Mouse (Mus musculus) hindbrain, embryonic 11.5 days (tissue): ENCODE measurements around the gene Robo4. TPM values are rescaled to one million over a fixed set of nuclear protein-coding genes. Genes with fewer than 3 reads are reported as not detected.

Experiments used
- ATAC-seq: fragments of 200-750 bp; cut with Nextera tagmentation; 2 replicates; pipeline ENCODE4 v1.8.0; 2017; ENCODE audit warnings: mild to moderate bottlenecking, moderate TSS enrichment, moderate library complexity; ENCODE audit not compliant: low FRiP score
- DNase-seq: peaks from one replicate; pipeline ENCODE4 v3.0.0-alpha.2; 2015; ENCODE audit warnings: low spot score
- H3K27ac ChIP-seq: fragments of 300-500 bp; sonication (generic); 2 replicates; pipeline ENCODE4 v1.5.1; 2014; ENCODE audit warnings: mild to moderate bottlenecking, low read depth, low read length
- H3K27me3 ChIP-seq: fragments of 300-500 bp; sonication (generic); 2 replicates; pipeline ENCODE4 v1.6.1; 2014; ENCODE audit warnings: mild to moderate bottlenecking, low read length, moderate library complexity, mixed read lengths; ENCODE audit not compliant: control insufficient read depth, insufficient read depth
- H3K36me3 ChIP-seq: fragments of 300-500 bp; sonication (generic); 2 replicates; pipeline ENCODE4 v1.6.1; 2014; ENCODE audit warnings: mild to moderate bottlenecking, low read length, moderate library complexity, mixed read lengths; ENCODE audit not compliant: control insufficient read depth, insufficient read depth
- H3K4me1 ChIP-seq: fragments of 300-500 bp; sonication (generic); replicated peaks from 2 replicates; pipeline ENCODE4 v1.6.1; 2014; ENCODE audit warnings: low read length, mixed read lengths; ENCODE audit not compliant: control insufficient read depth, insufficient read depth
- H3K4me2 ChIP-seq: fragments of 300-500 bp; sonication (generic); replicated peaks from 2 replicates; pipeline ENCODE4 v1.6.1; 2014; ENCODE audit warnings: mild to moderate bottlenecking, low read depth, low read length
- H3K4me3 ChIP-seq: fragments of 300-500 bp; sonication (generic); 2 replicates; pipeline ENCODE4 v1.5.1; 2014; ENCODE audit warnings: low read depth, low read length
- H3K9ac ChIP-seq: fragments of 300-500 bp; sonication (generic); 2 replicates; pipeline ENCODE4 v1.6.1; 2014; ENCODE audit warnings: low read depth, low read length
- H3K9me3 ChIP-seq: fragments of 300-500 bp; sonication (generic); 2 replicates; pipeline ENCODE4 v1.6.1; 2016; ENCODE audit warnings: low read length; ENCODE audit not compliant: control insufficient read depth
- WGBS: fragments of 180-500 bp; shearing (Covaris S2); extraction: QIAGEN DNeasy Blood & Tissue Kit; methylation state at CpG from one replicate; pipeline ENCODE4 v1.1.7; 2014; 5-methylcytosine and 5-hydroxymethylcytosine counted together
- polyA plus RNA-seq: library from polyadenylated mRNA; unstranded; fragments of >200 nt; fragmentation: Nextera tagmentation; extraction: Ambion mirVana; gene quantifications from 2 replicates; pipeline ENCODE4 v1.2.1, GENCODE M21; 2014

Gene Robo4
- polyA plus RNA-seq, 1 experiment from 2014 or later = 5.5 TPM

DNA sequence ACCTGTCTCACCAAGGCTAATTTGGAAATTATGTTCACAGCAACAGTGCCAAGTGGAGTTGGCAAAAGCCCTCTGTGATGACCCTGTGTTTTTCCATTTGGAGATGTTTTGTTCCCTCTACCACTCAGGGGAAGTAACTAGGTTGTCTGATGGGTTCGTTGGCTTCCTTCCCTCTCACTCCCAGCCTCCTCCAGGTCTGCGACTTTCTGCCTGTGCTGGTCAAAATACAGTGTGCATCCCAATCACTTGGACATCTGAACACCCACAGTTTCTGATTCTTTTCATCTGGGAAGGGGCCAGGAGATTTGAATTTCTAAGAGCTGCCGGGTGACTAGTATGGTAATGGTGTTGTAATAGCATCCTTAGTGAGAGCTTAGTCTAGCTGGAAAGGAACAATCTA lies 59.9 kb downstream of the Robo4 start:
- H3K27ac ChIP-seq = no peak overlapping the region
- H3K9ac ChIP-seq = no peak overlapping the region
- H3K4me2 ChIP-seq = no peak overlapping the region
- H3K36me3 ChIP-seq = no peaks in the 10 kb centered on the region
- H3K27me3 ChIP-seq = peaks cover 60% of the 10 kb centered on the region
- H3K9me3 ChIP-seq = no peaks in the 10 kb centered on the region
- DNase-seq (peak; percentile 32), ATAC-seq (no peak)
- no peak overlapping the region for H3K4me3 ChIP-seq
- H3K4me1 ChIP-seq = no peaks in the 10 kb centered on the region; the same call in 1 of the 2 replicates
- 3% methylated on average over 3 of the region's 3 CpGs for WGBS

DNA sequence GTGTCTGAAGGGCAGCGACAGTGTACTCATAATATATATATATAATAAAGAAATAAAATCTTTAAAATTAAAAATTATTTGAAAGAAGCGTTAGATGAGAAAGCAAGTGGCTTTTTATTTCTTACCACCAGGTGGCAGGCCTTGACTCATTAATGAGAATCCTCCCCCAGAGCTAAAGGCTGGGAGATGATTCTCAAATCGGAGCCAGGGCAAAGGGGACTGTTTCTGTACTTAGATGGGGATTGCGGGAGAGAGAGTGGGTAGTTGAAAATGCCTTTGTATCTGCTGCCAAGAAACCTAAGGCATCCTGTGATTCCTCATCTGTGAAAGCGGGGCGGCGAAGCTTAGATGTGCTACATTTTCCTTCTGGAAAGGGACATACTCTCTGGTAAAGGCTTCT lies 61.1 kb downstream of the Robo4 start:
- DNase-seq = peak; percentile 69
- ATAC-seq = no peak
- Histone ChIP-seq H3K4me1 (no peaks in the 10 kb centered on the region), H3K27me3 (peaks cover 48% of the 10 kb centered on the region), H3K4me2 (no peak overlapping the region), H3K27ac (no peak overlapping the region), H3K4me3 (no peak overlapping the region), H3K9me3 (no peaks in the 10 kb centered on the region), H3K36me3 (no peaks in the 10 kb centered on the region), H3K9ac (no peak overlapping the region)
- 19% methylated on average over 7 of the region's 7 CpGs for WGBS

Other genes with a start within 250 kb of the Robo4 start
- gene Tmem218, start 193.7 kb upstream of the Robo4 start, polyA plus RNA-seq = 16.0 and 16.1 TPM in 2 replicates
- 1.0 and 1.2 TPM in 2 replicates for gene Slc37a2, start 146.2 kb upstream of the Robo4 start, polyA plus RNA-seq
- 6.8 and 10.2 TPM in 2 replicates for gene Ccdc15, start 53.5 kb upstream of the Robo4 start, polyA plus RNA-seq
- gene Hepacam, start 34.5 kb upstream of the Robo4 start, polyA plus RNA-seq = 0.09 TPM in 1 of 2 replicates, not detected in the other
- gene Robo3, start 31.3 kb downstream of the Robo4 start, polyA plus RNA-seq = 120 TPM in 2 replicates
- gene Msantd2, start 87.4 kb downstream of the Robo4 start, polyA plus RNA-seq = 41.1 and 42.3 TPM in 2 replicates
- 29.1 and 31.2 TPM in 2 replicates for gene Esam, start 126.2 kb downstream of the Robo4 start, polyA plus RNA-seq
- gene Vsig2, start 137.4 kb downstream of the Robo4 start, polyA plus RNA-seq = 0.80 and 0.85 TPM in 2 replicates
- gene Nrgn, start 151.0 kb downstream of the Robo4 start, polyA plus RNA-seq = 3.4 TPM in 2 replicates
- 7.8 and 8.8 TPM in 2 replicates for gene Siae, start 153.8 kb downstream of the Robo4 start, polyA plus RNA-seq
- 19.8 and 22.2 TPM in 2 replicates for gene Spa17, start 211.8 kb downstream of the Robo4 start, polyA plus RNA-seq